Mouse (Mus musculus) splenic B cell, adult 2 months (primary cell): ENCODE results near the gene Med13l.
A peak's percentile ranks its signal among the peaks of the same experiment; 100 is the strongest.
"Not testable (repeated sequence)": the region's sequence is repeated elsewhere in the genome, so short reads cannot be mapped to it uniquely, and the experiment has no call there.

ENCODE experiments used
- DNase-seq: peaks from one replicate; pipeline ENCODE4 v3.0.0-alpha.2; 2011; ENCODE audit warnings: low read depth, low spot score
- H3K27me3 ChIP-seq: 2 replicates; pipeline ENCODE4 v1.6.1; 2012; ENCODE audit warnings: mild to moderate bottlenecking, low read length, moderate library complexity, mixed read lengths; ENCODE audit not compliant: control insufficient read depth, poor library complexity, insufficient read depth, severe bottlenecking
- H3K36me3 ChIP-seq: 2 replicates; pipeline ENCODE4 v1.6.1; 2012; ENCODE audit warnings: mild to moderate bottlenecking, low read length, moderate library complexity, mixed read lengths; ENCODE audit not compliant: control insufficient read depth, poor library complexity, insufficient read depth, severe bottlenecking

Med13l gene

DNA sequence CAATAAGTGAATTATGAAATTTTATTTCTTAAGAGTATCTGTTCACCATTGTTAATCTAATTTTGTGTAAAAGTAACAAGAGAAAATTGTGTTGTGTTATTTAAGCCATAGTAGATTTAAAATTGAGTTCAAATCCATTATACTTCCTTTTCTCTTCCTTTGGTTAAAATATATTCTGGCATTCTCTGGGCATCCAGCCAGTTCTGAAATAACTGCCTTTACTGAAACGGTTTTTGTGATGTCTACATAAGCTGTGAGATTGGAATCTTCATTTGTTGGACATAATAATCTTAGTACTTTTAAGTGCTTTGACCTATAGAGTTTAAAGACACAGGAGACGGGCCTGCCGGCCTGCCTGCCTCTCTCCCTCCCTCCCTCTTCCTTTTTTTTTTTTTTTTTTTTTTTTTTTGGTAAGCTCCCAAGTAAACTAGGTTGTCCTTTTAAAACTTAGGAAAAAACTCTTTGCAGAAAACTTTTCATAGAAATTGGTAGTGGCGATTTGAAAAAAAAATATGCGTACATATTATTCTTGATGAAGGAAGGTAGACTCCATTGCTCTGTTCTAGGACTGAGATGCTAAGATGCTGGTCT lies 78.7 kb downstream of the Med13l start:
- Histone ChIP-seq H3K36me3 (no peaks in the 10 kb centered on the region), H3K27me3 (no peaks in the 10 kb centered on the region)
- DNase-seq = no peak

DNA sequence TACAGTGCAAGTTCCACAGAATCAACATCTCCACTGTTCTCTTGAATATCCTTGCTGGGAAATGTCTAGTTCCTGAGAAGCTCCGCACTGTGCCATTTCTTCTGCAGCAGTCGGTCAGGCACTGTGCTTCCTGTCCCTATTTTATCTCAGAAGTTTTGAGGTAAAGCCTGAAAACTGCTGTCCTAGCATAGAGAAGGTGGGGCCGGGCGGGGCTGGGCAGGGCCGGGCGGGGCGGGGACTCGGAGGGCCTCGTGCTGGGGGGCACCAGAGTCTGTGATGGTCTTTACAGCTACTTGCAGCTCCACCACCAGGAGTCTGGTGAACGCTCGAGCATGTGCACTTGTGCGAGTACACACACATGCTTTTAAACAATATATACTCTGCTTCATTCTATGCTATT lies 83.6 kb downstream of the Med13l start:
- Histone ChIP-seq H3K27me3 (no peaks in the 10 kb centered on the region), H3K36me3 (no peaks in the 10 kb centered on the region)

DNA sequence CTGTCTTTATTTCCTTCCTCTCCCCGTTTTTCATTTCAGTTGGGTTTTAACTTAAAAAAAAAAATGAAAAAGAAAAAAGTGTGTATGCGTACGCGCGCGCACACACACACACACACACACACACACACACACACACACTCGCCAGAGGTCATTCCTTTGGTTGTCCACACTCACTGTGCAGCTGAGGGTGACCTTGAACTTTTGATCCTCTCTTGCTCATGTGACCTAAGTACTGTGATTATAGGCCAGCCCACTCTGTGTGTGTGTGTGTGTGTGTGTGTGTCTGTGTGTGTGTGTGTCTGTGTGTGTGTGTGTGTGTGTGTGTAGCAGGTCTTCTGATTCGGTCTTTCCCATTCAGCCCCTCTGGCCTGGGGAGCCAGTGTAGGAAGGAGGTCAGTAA lies 84.0 kb downstream of the Med13l start:
- no peaks in the 10 kb centered on the region for H3K36me3 ChIP-seq
- no peaks in the 10 kb centered on the region for H3K27me3 ChIP-seq
- peak; percentile 29 for DNase-seq

More for the DNA sequence above, 83.6 kb downstream of the Med13l start:
- no peak for DNase-seq

DNA sequence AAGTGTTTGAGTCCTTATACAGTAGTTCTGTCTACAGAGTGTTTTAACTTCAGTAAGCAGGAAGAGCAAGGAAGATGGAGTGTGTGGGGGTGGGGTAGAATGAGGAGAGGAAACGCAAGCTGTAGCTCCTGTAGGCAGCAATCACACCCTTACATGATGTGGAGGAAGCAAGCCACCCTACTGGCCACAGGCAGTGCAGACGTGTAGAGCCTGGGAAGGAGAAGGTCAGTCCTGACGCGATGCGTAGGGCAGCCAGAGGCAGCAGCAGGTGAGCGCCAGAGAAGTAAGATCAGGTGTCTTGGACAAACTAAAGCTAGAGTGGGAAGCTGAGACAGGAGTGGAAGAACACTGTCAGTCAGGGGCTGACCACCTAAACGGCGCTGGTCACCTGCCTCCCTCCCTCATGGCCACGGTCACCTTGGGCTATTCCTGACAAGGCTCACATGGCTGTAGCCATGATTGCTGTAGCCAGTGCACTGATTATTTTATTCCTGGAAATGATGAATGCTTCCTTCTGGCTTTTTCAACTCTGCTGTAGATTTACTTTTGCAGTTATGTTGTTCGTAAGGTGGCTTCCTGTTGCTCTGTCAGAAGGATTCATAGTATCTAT lies 84.8 kb downstream of the Med13l start:
- Histone ChIP-seq H3K36me3 (no peaks in the 10 kb centered on the region), H3K27me3 (no peaks in the 10 kb centered on the region)
- no peak for DNase-seq

DNA sequence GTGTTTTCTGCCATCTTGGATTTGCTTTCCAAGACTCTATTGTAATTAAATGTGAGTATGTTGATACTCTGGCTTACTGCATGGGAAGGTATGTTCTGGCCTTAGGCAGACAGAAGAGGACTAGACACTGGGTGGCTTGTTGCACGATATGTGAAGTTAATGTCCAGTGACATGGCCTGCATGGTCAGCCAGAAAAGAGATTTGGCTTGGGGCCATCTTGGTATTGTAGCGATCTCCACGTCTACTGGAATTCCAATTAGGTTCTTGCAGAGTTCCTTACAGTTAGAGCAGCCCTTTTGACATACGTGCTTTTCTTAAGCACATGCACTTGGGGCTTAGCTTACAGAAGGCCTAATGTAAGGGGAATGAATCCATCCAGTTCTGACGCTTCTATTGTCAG lies 86.4 kb downstream of the Med13l start:
- Histone ChIP-seq H3K27me3 (no peaks in the 10 kb centered on the region), H3K36me3 (no peaks in the 10 kb centered on the region)
- DNase-seq = no peak

DNA sequence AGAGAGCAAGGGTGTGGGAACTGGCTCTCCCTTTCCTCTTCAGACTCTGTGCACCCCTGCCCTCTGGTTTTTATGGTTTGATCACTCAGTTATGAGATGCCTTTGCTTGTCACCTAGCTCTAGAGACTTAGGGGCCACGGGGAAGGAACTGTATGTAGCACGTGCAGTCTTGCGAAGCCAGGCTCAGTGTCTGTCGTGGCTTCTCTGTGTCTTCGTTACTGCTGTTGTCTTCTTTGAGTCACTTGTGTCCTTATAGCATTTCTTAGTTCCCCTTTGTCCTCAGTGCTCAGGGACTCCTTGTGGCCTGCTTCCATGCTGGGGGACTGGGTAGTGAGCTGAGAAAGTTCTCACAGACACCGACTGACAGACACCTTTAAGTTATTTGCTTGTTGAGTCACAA lies 86.9 kb downstream of the Med13l start:
- H3K27me3 ChIP-seq = no peaks in the 10 kb centered on the region
- peak; percentile 73 for DNase-seq
- H3K36me3 ChIP-seq = no peaks in the 10 kb centered on the region

DNA sequence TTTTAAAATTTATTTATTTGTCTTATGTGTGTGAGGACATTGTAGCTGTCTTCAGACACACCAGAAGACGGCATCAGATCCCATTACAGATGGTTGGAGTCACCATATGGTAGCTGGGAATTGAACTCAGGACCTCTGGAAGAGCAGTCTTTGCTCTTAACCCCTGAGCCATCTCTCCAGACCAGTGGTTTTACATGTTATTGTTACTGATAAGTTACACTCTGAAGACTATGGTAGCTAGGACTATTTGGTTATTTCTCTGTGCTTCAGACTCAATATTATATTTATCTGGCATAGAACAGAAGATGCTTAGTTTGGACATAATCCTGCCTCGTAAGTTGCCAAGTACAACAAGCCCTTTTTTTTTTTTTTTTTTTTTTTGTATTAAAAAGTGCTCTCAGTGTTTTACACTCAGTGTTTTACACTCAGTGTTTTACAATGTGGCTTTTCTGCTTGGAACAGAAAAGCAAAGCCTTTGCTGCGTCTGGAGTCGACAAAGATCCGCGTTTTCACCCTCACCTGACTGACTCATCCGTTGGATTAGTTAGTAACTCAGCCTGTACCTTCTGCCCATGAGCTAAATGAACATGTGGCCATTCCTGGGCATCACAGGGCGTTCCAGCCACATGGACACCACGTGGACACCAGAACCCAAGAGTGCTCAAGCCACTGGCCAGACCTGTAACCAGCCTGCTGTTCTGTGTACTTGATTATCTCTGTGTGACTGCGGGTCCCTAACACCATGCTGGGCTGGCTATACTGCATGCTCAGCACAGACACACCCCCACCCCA lies 88.9 kb downstream of the Med13l start:
- no peak for DNase-seq
- no peaks in the 10 kb centered on the region for H3K36me3 ChIP-seq

DNA sequence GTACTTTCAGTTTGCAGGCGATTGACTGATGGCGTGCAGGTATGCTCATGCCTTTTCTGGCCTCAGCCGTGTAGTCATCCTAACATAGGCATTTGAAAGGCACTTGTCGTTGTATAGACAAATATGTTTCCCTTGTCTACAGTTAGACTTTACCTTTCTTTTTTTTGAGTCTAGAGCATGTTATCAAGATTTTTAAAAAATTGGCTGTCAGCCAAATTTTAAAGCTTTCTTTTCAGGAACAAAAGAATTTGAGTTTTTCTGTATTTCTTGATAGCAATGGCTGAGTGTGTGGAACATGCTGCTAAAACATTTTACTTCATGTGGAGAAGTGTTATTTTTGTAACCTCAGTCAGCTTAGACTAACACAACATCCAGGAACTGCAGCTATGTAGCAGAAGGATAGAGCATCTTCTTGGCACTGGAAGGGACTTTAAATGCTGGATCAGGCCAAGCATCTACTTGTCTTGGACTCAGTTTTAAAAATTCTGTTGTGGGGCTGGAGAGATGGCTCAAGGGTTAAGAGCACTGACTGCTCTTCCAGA lies 89.6 kb downstream of the Med13l start:
- Histone ChIP-seq H3K36me3 (no peaks in the 10 kb centered on the region), H3K27me3 (no peaks in the 10 kb centered on the region)
- DNase-seq = no peak

More for the DNA sequence above, 88.9 kb downstream of the Med13l start:
- no peaks in the 10 kb centered on the region for H3K27me3 ChIP-seq

DNA sequence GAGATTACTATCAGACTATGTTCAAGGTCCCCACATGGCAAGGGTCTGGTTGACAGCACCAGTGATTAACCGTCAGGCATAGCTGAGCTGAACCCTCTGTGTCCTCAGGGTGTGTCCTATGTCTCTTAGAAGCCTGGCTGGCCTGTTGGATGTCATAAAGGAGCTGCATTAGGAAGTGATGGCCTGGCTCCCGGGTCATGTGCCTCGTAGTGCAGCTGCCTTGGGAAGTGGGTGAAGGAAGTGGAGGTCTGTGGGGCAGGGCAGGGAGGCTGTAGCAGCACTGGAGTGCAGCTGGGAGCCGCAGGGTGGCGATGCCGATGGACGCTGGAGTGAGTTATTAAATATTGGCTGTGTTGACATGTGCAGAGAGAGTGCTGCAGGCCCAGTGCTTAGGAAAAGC lies 90.3 kb downstream of the Med13l start:
- no peak for DNase-seq
- Histone ChIP-seq H3K27me3 (no peaks in the 10 kb centered on the region), H3K36me3 (no peaks in the 10 kb centered on the region)

DNA sequence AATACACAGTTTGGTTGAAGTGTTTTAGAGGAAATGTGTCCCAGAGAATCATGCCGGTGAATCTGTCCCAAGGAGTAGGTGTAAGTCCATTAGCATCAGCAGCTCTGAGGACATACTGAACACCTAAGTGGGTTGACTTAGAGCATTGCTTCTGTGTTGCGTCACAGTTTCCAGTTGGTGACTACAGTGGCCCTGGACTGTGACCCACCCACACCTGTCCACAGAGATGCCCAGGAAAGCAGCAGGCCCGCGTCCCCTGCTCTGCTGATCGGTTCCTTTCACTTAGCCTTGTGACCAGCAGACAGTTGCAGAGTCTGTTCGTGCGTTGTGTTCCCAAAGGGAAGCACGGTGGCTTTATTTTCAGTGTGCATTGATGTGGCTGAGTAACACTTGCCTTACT lies 92.1 kb downstream of the Med13l start:
- no peaks in the 10 kb centered on the region for H3K36me3 ChIP-seq
- H3K27me3 ChIP-seq = no peaks in the 10 kb centered on the region
- DNase-seq = peak; percentile 27

DNA sequence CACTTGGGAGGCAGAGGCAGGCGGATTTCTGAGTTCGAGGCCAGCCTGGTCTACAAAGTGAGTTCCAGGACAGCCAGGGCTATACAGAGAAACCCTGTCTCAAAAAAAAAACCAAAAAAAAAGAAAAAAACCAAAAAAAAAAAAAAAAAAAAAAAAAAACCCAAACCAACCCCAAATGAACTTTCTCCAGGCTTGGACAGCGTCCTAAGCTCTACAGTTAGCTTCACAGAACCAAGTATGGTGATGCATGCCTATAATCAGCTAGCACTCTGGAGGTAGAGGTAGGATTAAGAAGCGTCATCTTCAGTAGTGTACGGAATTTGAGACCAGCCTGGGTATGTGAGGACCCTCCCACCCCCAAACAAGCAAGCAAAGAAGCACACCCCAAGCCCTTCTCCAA lies 92.6 kb downstream of the Med13l start:
- not testable (repeated sequence) for H3K36me3 ChIP-seq, DNase-seq, H3K27me3 ChIP-seq

DNA sequence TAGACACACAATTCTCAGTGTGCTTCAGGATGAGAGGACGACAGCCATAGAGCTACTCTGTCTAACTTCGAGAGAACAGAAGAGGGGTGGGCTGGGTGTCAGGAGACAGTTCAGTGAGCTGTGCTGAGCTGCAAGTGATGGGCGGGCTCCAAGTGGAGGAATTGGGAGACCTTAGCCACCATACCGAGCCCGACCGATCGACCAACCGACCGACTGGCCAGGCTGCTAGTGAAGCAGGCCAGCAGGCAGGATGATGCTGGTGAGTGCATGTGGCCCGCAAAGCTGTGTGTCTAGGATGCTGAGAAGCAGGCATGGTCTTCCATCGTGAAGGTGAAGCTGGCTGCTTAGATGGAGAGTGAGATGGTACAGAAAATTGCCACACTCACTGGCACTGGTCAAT lies 94.1 kb downstream of the Med13l start:
- no peak for DNase-seq
- Histone ChIP-seq H3K36me3 (no peaks in the 10 kb centered on the region; the same call in 1 of the 2 replicates), H3K27me3 (no peaks in the 10 kb centered on the region)

DNA sequence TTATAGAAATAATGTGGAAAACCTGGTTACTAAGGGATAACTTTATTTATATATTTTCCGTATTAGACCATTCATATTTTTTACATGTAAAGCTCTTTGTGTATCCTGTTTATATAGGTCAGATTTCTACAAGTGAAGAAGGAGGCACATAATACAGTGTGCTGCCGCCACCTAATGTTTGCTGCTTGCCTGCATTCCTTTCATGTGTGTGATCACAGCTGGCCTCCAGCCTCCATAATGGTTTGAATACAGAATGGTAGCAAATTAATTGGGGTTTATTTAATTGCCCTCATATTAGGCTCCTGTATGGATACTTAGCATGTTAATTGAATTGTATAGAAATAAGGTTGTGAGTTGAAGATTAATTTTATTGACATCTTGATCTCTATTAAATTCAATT lies 94.5 kb downstream of the Med13l start:
- DNase-seq = peak; percentile 64
- no peaks in the 10 kb centered on the region for H3K27me3 ChIP-seq

DNA sequence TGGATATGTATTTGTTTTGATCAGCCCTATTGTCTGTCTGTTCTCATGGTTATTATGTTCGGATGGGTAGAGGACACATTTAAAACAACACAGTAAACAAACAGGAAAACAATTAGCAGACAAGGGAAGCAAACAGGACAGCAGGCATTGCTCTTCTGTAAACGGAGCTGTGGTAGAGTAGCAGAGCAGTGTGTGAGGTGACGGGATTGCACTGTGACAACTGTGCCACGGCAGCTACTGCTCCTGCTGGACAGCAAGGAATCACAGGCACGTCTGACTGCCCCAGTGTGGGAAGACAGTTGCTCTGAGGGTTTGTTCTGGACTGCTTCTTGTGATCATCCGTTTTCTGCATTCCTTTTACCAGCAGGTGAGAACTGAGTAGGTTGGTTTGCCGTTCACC lies 94.9 kb downstream of the Med13l start:
- no peaks in the 10 kb centered on the region; the same call in 1 of the 2 replicates for H3K36me3 ChIP-seq
- no peaks in the 10 kb centered on the region for H3K27me3 ChIP-seq
- DNase-seq = no peak

More for the DNA sequence above, 94.5 kb downstream of the Med13l start:
- no peaks in the 10 kb centered on the region; the same call in 1 of the 2 replicates for H3K36me3 ChIP-seq

DNA sequence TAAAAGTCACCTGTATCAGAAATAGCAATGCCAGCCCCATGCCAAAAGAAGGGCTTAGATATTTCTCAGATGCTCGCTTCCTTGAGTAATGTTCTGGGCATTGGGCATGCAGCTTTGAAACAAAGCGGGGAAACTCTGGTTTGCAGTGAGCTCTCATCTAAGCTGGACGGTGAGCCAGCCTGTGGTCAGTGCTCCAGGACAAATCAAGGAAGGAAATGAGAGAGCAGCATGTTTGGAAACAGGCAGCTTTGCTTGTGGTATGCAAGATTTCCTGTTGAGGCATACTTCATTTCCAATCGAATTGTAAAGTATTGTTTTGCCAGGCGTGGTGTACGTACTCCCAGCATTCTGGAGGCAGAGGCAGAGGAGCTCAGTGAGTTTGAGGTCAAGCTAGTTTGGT lies 95.5 kb downstream of the Med13l start:
- DNase-seq = no peak
- no peaks in the 10 kb centered on the region; the same call in 1 of the 2 replicates for H3K36me3 ChIP-seq
- H3K27me3 ChIP-seq = no peaks in the 10 kb centered on the region
